Mouse (Mus musculus): ENCODE results near the gene Tmem230.

DNA sequence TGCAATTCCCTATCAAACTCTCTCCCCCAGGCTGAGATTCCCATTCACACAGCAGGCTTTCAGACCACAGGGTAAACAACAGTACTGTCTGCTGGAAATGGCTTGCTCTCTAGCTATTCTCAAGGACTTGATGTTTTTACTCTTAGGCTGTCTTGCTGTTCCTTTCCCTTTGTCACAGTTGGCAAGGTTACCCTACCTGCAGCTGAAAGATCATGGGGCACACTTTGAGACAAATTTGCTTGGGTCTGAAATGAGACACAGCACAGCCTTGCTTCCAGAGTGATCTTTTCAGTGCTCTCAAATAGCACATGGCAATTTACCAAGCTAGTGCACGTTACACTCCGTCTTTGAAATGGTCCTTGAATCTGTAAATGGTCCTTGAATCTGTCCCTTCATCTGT lies 52.0 kb downstream of the Tmem230 start:
- no peak for TF ChIP-seq CTCF (IDR thresholded peaks at IDR 0.05; ENCODE audit: low read depth)
- no peak for TF ChIP-seq EP300 (IDR thresholded peaks at IDR 0.05; ENCODE audit: low read depth)

Measured in heart, postnatal 0 days (tissue).